In the genomic region with DNA sequence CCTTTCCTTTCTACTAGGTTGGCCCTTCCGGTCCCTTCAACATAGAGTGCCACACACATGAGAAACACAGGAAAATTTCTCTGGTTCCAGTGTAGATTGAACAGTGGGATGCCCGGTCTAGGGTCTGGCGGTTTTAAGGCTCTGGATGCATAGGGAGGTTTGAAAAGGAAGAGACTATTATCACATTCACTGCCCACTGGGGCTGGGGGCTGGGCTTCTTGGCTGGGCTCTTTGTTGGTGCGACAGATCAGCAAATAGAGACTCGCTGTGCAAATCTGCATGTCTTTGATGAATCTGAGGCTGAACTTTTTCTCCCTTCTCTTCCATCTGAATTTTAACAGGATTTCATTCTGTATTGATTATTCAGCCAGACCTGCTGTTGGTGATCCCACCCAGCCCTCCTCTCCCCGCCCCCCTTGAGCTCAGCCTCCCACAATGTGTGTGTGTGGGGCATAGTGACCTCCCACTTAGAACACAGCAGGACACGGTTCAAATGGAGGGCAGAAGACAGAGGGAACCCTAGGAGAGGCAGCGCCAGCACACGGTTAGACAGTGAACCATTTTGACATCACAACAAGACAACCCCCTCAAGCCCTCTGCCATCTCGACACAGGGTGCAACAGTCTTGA, we compare ENCODE assay signal across 13 mouse cellular contexts.
DNase-seq lines count a peak whose midpoint lies in the region; ATAC-seq lines count a peak whose summit lies in the region.
"Had no signal": no experiment of that assay in that cellular context is flagged by ENCODE, and none has a peak within 500 bp of the region (broad histone marks: within the 10 kb centered on the region; RNA-seq: fewer than 3 reads in every experiment).

No protein-coding gene starts in this region.

- no peak overlapping the region for H3K4me3 ChIP-seq in kidney, embryonic 14.5 days (ENCODE audit: low read length)
- no peak overlapping the region for H3K4me3 ChIP-seq in kidney, embryonic 16.5 days (ENCODE audit: low read length)
- no peak overlapping the region for H3K4me3 ChIP-seq in hindbrain, embryonic 11.5 days (ENCODE audit: low read depth, low read length)
- H3K4me3 ChIP-seq in midbrain, embryonic 14.5 days (replicated peaks; ENCODE audit: low read depth, low read length): no peak overlapping the region
- H3K4me3 ChIP-seq: megakaryocyte, embryonic 14.5 days had no signal

- no peaks in the 10 kb centered on the region for H3K27me3 ChIP-seq in kidney, embryonic 14.5 days (ENCODE audit: control insufficient read depth, insufficient read depth, low read length)
- H3K27me3 ChIP-seq in kidney, embryonic 16.5 days (ENCODE audit: insufficient read depth, low read length): no peaks in the 10 kb centered on the region
- H3K27me3 ChIP-seq in hindbrain, embryonic 11.5 days (ENCODE audit: control insufficient read depth, insufficient read depth, low read length): no peaks in the 10 kb centered on the region; the same call in 1 of the 2 replicates
- no peaks in the 10 kb centered on the region for H3K27me3 ChIP-seq in midbrain, embryonic 14.5 days (ENCODE audit: control insufficient read depth, insufficient read depth, low read length)
- H3K27me3 ChIP-seq: megakaryocyte, embryonic 14.5 days had no signal

- DNase-seq in hindbrain, embryonic 11.5 days (ENCODE audit: low spot score): peak; percentile 45
- peak; percentile 49 for DNase-seq in midbrain, embryonic 14.5 days
- DNase-seq in adrenal gland, adult 8-10 months: no peak
- DNase-seq in gastrocnemius, postnatal 36 days: no peak
- DNase-seq in liver: no peak
- DNase-seq: cerebellum, postnatal 36 days; gastrocnemius, postnatal 25 days; kidney, adult 11 months; lung, embryonic 14.5 days had no signal

- ATAC-seq in kidney, embryonic 14.5 days (ENCODE audit: low FRiP score, low TSS enrichment): 0 out of 2 replicates have a peak, but pooled peaks have one; percentile 47
- no peak for ATAC-seq in kidney, embryonic 16.5 days (ENCODE audit: low FRiP score, low TSS enrichment)
- ATAC-seq in hindbrain, embryonic 11.5 days (ENCODE audit: low FRiP score): peak; percentile 87; the same call in 1 of the 2 replicates
- peak; percentile 31; the same call in 1 of the 2 replicates for ATAC-seq in midbrain, embryonic 14.5 days (ENCODE audit: low FRiP score, low TSS enrichment)
- ATAC-seq in cerebellum, adult (ENCODE audit: insufficient number of reproducible peaks, low FRiP score, low TSS enrichment): no peak

- 26% methylated on average over 10 of the region's 10 CpGs for WGBS in kidney, embryonic 14.5 days
- 39% methylated on average over 10 of the region's 10 CpGs for WGBS in kidney, embryonic 16.5 days
- 7% methylated on average over 10 of the region's 10 CpGs for WGBS in hindbrain, embryonic 11.5 days
- 6% methylated on average over 10 of the region's 10 CpGs for WGBS in midbrain, embryonic 14.5 days

- H3K27ac ChIP-seq in kidney, embryonic 14.5 days (ENCODE audit: low read depth, low read length): no peak overlapping the region
- H3K27ac ChIP-seq in kidney, embryonic 16.5 days (ENCODE audit: low read length): no peak overlapping the region
- no peak overlapping the region for H3K27ac ChIP-seq in hindbrain, embryonic 11.5 days (ENCODE audit: low read depth, low read length)
- H3K27ac ChIP-seq in midbrain, embryonic 14.5 days (replicated peaks; ENCODE audit: low read depth, low read length): peak overlapping the region; percentile 37; the same call in 1 of the 2 replicates

- no peaks in the 10 kb centered on the region for H3K9me3 ChIP-seq in kidney, embryonic 14.5 days (ENCODE audit: control insufficient read depth, low read length)
- no peaks in the 10 kb centered on the region for H3K9me3 ChIP-seq in kidney, embryonic 16.5 days (ENCODE audit: low read length)
- no peaks in the 10 kb centered on the region; the same call in 1 of the 2 replicates for H3K9me3 ChIP-seq in hindbrain, embryonic 11.5 days (ENCODE audit: control insufficient read depth, low read length)
- H3K9me3 ChIP-seq in midbrain, embryonic 14.5 days (ENCODE audit: control insufficient read depth, low read length): no peaks in the 10 kb centered on the region
- H3K9me3 ChIP-seq: megakaryocyte, embryonic 14.5 days had no signal

- 0 out of 2 replicates have a peak, but pooled peaks cover 3% of the 10 kb centered on the region for H3K4me1 ChIP-seq in kidney, embryonic 14.5 days (ENCODE audit: control insufficient read depth, insufficient read depth, low read length)
- H3K4me1 ChIP-seq in kidney, embryonic 16.5 days (ENCODE audit: insufficient read depth, low read length): peaks cover 5% of the 10 kb centered on the region
- H3K4me1 ChIP-seq in hindbrain, embryonic 11.5 days (replicated peaks; ENCODE audit: control insufficient read depth, insufficient read depth, low read length): no peaks in the 10 kb centered on the region; the same call in 1 of the 2 replicates
- H3K4me1 ChIP-seq in midbrain, embryonic 14.5 days (ENCODE audit: control insufficient read depth, insufficient read depth, low read length): peaks cover 14% of the 10 kb centered on the region
- H3K4me1 ChIP-seq: megakaryocyte, embryonic 14.5 days had no signal

- intact Hi-C loops in gastrocnemius, postnatal 36 days (cut with DNase I): no loop called here

- peaks cover 18% of the 10 kb centered on the region; the same call in 1 of the 2 replicates for H3K36me3 ChIP-seq in kidney, embryonic 14.5 days (ENCODE audit: control insufficient read depth, insufficient read depth, low read length)
- peaks cover 23% of the 10 kb centered on the region for H3K36me3 ChIP-seq in kidney, embryonic 16.5 days (ENCODE audit: insufficient read depth, low read length)
- no peaks in the 10 kb centered on the region for H3K36me3 ChIP-seq in hindbrain, embryonic 11.5 days (ENCODE audit: control insufficient read depth, insufficient read depth, low read length)
- H3K36me3 ChIP-seq in midbrain, embryonic 14.5 days (ENCODE audit: control insufficient read depth, insufficient read depth, low read length): no peaks in the 10 kb centered on the region

- H3K9ac ChIP-seq in kidney, embryonic 14.5 days (ENCODE audit: low read depth, low read length): no peak overlapping the region
- H3K9ac ChIP-seq in kidney, embryonic 16.5 days (replicated peaks; ENCODE audit: low read length): no peak overlapping the region
- no peak overlapping the region for H3K9ac ChIP-seq in hindbrain, embryonic 11.5 days (ENCODE audit: low read depth, low read length)
- 0 out of 2 replicates have a peak overlapping the region, but pooled peaks have one; percentile 20 for H3K9ac ChIP-seq in midbrain, embryonic 14.5 days (replicated peaks; ENCODE audit: low read length)
- H3K9ac ChIP-seq: lung, embryonic 14.5 days had no signal

- no peak overlapping the region for H3K4me2 ChIP-seq in kidney, embryonic 14.5 days (replicated peaks; ENCODE audit: low read depth, low read length)
- no peak overlapping the region for H3K4me2 ChIP-seq in kidney, embryonic 16.5 days (replicated peaks; ENCODE audit: low read depth, low read length)
- no peak overlapping the region for H3K4me2 ChIP-seq in hindbrain, embryonic 11.5 days (replicated peaks; ENCODE audit: low read depth, low read length)
- peak overlapping the region; percentile 29; the same call in 1 of the 2 replicates for H3K4me2 ChIP-seq in midbrain, embryonic 14.5 days (ENCODE audit: low read length)
- H3K4me2 ChIP-seq: lung, embryonic 14.5 days had no signal

Comparison
In these comparisons a context has a peak if more than half of its experiments do, and no peak if none do; other contexts are left out.
1. ATAC-seq: peak in kidney, embryonic 14.5 days (single experiment), hindbrain, embryonic 11.5 days (single experiment) and midbrain, embryonic 14.5 days (single experiment); none in kidney, embryonic 16.5 days (single experiment) and cerebellum, adult (single experiment).
2. DNase-seq: peak in hindbrain, embryonic 11.5 days (single experiment) and midbrain, embryonic 14.5 days (single experiment); none in adrenal gland, adult 8-10 months (single experiment), gastrocnemius, postnatal 36 days (0 of 2) and liver (single experiment).